In the genomic region with DNA sequence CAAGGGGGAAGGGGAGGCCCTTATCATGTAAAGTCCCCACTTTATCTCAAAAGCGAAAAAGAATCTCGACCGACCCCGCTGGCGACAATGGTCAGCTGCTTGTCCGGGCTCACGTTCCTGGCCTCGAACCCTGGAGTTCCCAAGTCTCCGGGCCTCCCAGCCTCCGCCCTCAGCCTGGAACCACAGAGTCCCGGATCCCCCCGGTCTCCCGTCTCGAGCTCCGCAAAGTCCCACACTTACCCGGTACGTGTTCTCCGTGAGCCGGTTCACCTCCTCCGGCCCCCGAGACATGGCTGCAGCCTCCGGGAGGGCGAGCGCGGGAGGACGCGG, we compare ENCODE assay signal across 8 mouse cellular contexts. TPM values are rescaled to one million over a fixed set of nuclear protein-coding genes. Genes with fewer than 3 reads are reported as not detected.
DNase-seq lines count a peak whose midpoint lies in the region; ATAC-seq lines count a peak whose summit lies in the region.

No protein-coding gene starts in this region.

- 1% methylated on average over 27 of the region's 27 CpGs for WGBS in heart, embryonic 11.5 days (ENCODE audit: insufficient replicate concordance)
- WGBS in liver, embryonic 12.5 days (ENCODE audit: insufficient replicate concordance) = 2% methylated on average over 27 of the region's 27 CpGs

- peak overlapping the region; percentile 85 for H3K27ac ChIP-seq in heart, embryonic 11.5 days (ENCODE audit: low read depth, low read length)
- H3K27ac ChIP-seq in liver, embryonic 12.5 days = no peak overlapping the region

- 0 out of 2 replicates have a peak, but pooled peaks cover 2% of the 10 kb centered on the region for H3K4me1 ChIP-seq in heart, embryonic 11.5 days (ENCODE audit: control insufficient read depth, insufficient read depth, low read length)
- peaks cover 15% of the 10 kb centered on the region for H3K4me1 ChIP-seq in liver, embryonic 12.5 days

- no peaks in the 10 kb centered on the region for H3K9me3 ChIP-seq in heart, embryonic 11.5 days (replicated peaks; ENCODE audit: control insufficient read depth, low read length)
- no peaks in the 10 kb centered on the region for H3K9me3 ChIP-seq in liver, embryonic 12.5 days (replicated peaks)

- H3K27me3 ChIP-seq in heart, embryonic 11.5 days (ENCODE audit: control insufficient read depth, insufficient read depth, low read length) = no peaks in the 10 kb centered on the region
- peaks cover 39% of the 10 kb centered on the region for H3K27me3 ChIP-seq in liver, embryonic 12.5 days (replicated peaks)

- no peak for DNase-seq in heart, adult 18-20 months
- peak; percentile 53 for DNase-seq in urinary bladder, postnatal 25 days (ENCODE audit: low spot score)
- DNase-seq in urinary bladder, adult 2 months (ENCODE audit: low spot score) = no peak
- no peak for DNase-seq in frontal cortex, adult 2 months (ENCODE audit: extremely low spot score in 1 of 2, low spot score in 1 of 2)
- no peak for DNase-seq in urinary bladder, postnatal 4 days (ENCODE audit: low spot score in 2 of 2)
- DNase-seq in adrenal gland, adult 2 months = no peak

- no peaks in the 10 kb centered on the region for H3K36me3 ChIP-seq in heart, embryonic 11.5 days (ENCODE audit: control insufficient read depth, insufficient read depth, low read length)
- no peaks in the 10 kb centered on the region for H3K36me3 ChIP-seq in liver, embryonic 12.5 days

- H3K4me2 ChIP-seq in heart, embryonic 11.5 days = peak overlapping the region; percentile 81
- peak overlapping the region; percentile 72 for H3K4me2 ChIP-seq in liver, embryonic 12.5 days

- ATAC-seq in heart, embryonic 11.5 days (replicated peaks; ENCODE audit: insufficient number of reproducible peaks, low FRiP score, low TSS enrichment) = no peak; the same call in 1 of the 2 replicates
- no peak for ATAC-seq in liver, embryonic 12.5 days

- H3K4me3 ChIP-seq in heart, embryonic 11.5 days (ENCODE audit: low read depth, low read length) = peak overlapping the region; percentile 68
- peak overlapping the region; percentile 54 for H3K4me3 ChIP-seq in liver, embryonic 12.5 days

- H3K9ac ChIP-seq in heart, embryonic 11.5 days (ENCODE audit: low read depth, low read length) = peak overlapping the region; percentile 67
- H3K9ac ChIP-seq in liver, embryonic 12.5 days = peak overlapping the region; percentile 17

RNA-seq across cellular contexts. Expression of a gene that starts 0.4 kb away (rescaled TPM):
- 7.8 and 8.5 TPM in 2 replicates for polyA plus RNA-seq in heart, embryonic 11.5 days (2014; fragmentation: Nextera tagmentation; extraction: Ambion mirVana)
- 1 to 10 TPM; 7.2 to 7.4 TPM for total RNA-seq in heart, adult 18-20 months (2021)
- polyA plus RNA-seq in urinary bladder, adult 2 months (2012; rRNA removed) = 7.3 and 8.6 TPM in 2 replicates
- 4.6 and 5.4 TPM in 2 replicates for polyA plus RNA-seq in liver, embryonic 12.5 days (2016; fragmentation: Nextera tagmentation; extraction: Ambion mirVana)
- polyA plus RNA-seq in frontal cortex, adult 2 months (2012; rRNA removed) = 0.42 and 0.55 TPM in 2 replicates
- total RNA-seq in adrenal gland, adult 2 months (2021) = 1 to 10 TPM; 8.5 to 8.6 TPM
- 5.6 and 6.9 TPM in 2 replicates for polyA plus RNA-seq in adrenal gland, adult 2 months (2012; rRNA removed)
